Mouse (Mus musculus): ENCODE results near the gene Gna11. TPM values are rescaled to one million over a fixed set of nuclear protein-coding genes. Genes with fewer than 3 reads are reported as not detected.

Gene Gna11
- total RNA-seq, 2 experiments from 2014 or later: 111 to 118 TPM

DNA sequence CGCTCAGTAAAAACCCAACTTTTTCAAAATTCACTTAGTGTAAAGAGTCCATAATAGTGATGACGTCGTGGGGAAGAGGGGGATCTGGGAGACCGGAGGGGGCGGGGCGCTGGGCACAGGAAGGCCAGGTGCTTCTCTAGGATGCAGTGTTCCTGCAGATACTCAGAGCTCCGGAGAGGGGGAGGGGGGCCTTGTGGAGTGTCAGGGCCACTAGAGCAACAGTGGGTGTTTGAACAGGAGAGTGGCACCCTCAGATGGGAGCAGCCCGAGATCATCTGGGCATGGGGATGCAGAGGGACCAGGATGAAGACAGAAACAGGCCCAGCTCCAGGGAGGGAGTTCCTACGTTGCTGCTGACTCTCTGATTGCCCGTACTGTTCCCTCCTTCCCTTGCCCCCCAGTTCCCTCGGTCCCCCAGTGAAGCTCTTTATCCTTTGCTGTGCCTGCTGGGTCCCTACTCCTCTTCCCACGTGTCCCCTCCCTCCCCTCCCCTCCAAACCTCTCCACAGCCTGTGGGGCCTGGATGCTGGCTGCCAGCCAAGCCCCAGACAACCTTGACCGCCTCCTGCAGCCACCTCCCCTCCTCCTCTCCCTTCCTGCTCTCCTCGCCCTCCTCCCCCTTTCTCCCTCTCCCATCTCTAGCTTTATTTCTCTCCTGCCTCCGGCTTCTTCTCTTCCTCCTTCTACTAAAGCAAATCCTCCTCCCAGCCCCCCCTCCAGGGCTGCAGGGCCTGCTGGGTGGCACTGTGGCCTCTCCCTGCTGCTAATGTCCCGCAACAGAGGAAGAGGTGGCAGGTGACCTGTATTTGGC lies 23.6 kb upstream of the Gna11 start:
- no peak for DNase-seq (ENCODE audit: extremely low spot score in 1 of 2, low spot score in 2 of 2)
- intact Hi-C loops (cut with DNase I): no loop called here

DNA sequence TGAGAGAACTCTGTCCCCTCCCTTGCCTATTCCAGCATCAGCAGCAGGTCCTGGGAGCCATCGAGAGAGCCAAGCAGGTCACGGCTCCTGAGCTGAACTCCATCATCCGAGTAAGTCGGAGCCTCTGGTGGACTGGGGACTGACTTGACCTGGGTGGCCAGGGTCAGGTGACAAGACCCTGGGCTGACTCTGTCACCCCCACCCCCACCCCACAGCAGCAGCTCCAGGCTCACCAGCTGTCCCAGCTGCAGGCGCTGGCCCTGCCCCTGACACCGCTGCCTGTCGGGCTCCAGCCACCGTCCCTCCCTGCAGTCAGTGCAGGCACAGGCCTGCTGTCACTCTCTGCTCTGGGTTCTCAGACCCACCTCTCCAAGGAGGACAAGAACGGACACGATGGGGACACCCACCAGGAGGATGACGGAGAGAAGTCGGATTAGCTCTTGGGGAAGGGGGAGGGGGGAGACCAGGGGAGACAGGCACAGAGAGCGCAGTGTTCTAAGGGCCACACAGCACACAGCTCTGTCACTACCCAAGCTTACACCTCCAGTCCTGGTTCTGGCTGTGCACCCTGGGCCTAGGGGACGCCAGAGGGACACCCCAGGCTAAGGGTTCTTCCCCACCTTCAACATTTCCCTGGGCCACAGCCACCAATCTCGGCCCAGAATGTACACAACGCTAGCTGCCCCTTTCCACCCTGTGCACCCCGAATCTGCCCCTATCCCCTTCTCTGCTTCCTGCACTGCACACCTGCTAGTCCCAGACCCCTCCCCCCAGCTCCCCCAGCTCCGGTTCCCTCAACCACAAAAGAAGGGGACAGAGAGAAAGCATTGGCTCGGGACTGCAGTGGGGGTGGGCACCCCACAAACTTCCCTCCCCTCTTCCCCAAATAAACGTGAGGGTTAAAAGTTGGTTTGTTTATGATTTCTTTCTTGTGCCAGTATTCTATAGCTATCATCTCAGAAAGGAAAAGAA lies 20.6 kb upstream of the Gna11 start:
- intact Hi-C loops (cut with DNase I): no loop called here
- no peak for DNase-seq (ENCODE audit: extremely low spot score in 1 of 2, low spot score in 2 of 2)

DNA sequence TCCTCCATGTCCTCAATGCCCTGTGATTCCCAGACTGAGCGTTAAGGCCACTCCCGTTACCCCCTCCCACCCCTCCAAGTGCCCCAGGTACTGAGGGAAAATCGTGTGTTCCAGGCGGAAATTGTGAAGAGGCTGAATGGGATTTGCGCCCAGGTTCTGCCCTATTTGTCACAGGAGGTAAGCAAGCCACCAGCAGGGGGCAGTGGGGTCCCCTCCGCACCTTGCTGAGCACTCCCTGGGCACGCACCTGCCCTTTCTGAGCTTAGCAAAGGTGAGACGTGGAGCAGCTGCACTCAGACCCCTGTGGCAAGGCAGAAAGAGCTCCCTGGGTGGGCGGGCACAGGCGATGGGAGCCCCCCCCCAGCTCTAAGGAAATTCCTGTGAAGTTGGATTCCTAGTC lies 19.7 kb upstream of the Gna11 start:
- DNase-seq (ENCODE audit: extremely low spot score in 1 of 2, low spot score in 2 of 2): no peak
- intact Hi-C loops (cut with DNase I): no loop called here

GRCm38 (mm10) chr10:81564216-81564615 lies 19.2 kb upstream of the Gna11 start:
- DNase-seq (ENCODE audit: extremely low spot score in 1 of 2, low spot score in 2 of 2): no peak
- intact Hi-C loops (cut with DNase I): no loop called here

DNA sequence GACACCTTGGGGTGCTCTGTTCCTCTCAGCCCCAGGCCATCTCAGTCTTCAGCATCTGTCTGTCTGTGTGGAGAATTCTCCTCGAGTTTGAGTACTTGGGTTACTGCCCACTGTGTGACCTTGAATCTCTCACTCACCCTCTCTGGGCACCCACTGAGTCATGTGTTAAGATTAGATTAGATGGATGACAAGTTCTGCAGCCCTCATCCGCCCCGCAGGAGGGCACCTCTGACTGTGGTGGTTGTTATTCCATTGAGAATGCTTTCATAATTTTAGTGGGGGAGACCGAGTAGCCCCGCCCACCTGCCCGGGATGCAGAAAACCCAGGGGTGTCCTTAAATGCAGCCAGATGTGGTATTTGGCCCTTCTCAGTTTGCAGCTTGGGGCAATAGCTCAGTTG lies 18.5 kb upstream of the Gna11 start:
- intact Hi-C loops (cut with DNase I): no loop called here
- no peak for DNase-seq (ENCODE audit: extremely low spot score in 1 of 2, low spot score in 2 of 2)

DNA sequence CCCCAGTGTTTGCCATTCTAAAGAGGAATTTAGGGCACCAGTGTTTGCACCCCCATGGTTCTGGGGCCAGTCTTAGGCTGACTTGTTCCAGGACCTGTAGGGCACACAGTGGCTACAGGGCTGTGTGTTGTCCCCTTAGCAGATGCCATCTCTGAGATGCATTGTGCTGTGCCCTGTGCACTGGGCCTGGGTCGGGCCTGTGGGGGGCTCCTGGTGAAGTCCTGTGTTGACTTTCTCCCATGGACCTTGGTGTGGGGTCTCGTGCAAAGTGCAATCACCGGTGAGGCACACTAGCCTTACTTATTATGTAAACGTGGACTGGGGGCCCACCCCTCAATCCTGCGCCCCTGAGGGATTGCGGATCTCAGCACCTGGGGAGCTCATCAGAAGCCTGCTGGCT lies 17.4 kb upstream of the Gna11 start:
- no peak for DNase-seq (ENCODE audit: extremely low spot score in 1 of 2, low spot score in 2 of 2)
- intact Hi-C loops (cut with DNase I): no loop called here

DNA sequence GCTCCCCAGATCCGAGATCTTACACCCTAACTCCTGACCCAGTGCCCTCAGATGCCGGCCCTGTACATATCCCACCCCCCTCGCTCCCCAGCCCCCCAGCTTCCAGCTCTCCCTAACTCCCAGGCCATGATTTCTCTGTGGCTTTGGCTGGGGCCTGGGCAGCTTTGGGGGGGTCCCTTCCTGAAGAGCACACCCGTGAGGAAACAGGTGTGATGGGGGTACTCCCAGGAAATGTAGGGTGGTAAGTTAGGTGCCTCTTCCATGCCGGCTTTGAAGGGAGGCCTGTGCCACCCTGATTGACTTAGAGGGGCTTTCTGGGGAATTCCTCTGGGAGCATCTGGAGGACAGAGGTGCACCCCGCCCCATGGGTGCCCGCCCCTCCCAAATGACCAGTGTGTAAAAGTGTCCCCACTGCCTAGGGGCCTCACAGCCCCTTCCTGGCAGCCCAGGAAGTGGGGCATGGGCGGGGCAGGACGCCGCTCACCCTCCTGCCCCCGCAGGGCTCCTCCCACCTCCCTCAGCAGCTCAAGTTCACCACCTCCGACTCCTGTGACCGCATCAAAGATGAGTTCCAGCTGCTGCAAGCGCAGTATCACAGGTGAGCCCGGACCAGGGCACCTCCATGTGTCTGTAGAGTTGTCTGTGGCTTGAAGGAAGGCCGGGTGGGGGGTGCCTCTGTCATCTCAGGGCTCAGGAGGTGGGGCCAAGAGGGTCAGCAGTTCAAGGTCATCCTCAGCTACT lies 15.9 kb upstream of the Gna11 start:
- DNase-seq (ENCODE audit: extremely low spot score in 1 of 2, low spot score in 2 of 2): no peak
- intact Hi-C loops (cut with DNase I): no loop called here

DNA sequence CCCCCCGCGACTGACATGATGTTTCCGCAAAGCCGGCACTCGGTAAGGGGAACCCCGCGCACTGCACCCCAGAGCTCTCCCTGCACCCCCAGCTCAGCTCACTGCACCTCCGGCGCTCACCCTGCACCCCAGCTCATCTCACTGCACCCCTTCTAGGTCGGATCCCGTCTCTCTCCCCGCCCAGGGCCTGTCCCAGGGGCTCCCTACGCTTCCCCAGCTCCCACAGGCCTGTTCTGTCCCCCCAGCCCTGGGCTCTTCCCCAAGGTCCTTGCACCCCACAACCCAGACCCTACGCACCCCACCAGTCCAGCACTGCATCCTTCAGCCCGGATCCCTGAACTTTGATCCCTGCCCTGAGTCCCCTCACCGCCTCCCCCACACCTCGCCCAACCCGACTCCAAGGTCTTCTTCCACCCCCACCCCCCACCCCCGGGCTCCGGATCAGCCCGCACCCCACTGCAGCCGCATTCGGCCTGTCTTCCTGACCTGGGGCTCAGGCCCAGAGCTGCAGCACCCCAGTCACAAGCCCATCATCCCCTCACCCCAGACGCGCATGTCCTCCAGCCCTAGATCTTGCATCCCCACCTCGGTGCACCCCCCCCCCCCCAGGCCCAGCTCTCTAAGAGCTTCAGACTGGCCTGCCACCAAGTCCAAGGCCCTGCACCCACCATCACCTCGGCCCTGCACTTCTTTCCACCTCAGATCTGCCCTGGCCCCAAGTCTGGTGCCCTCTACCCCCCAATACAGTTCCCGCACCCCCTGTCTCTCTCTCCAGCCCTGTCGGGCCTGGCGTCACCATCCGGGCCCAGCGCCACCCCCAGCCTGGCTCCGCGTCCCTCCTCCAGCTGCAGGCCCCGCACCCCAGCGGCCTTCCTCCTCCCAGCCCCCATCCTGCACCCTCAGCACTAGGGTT lies 14.9 kb upstream of the Gna11 start:
- DNase-seq (ENCODE audit: extremely low spot score in 1 of 2, low spot score in 2 of 2): peak in 1 of 2 experiments; percentile 89
- intact Hi-C loops (cut with DNase I): loop anchor here (10.0 kb wide), 1 partner anchor 45 kb away; the partner anchor contains the start of genes BC025920 and Tle6

DNA sequence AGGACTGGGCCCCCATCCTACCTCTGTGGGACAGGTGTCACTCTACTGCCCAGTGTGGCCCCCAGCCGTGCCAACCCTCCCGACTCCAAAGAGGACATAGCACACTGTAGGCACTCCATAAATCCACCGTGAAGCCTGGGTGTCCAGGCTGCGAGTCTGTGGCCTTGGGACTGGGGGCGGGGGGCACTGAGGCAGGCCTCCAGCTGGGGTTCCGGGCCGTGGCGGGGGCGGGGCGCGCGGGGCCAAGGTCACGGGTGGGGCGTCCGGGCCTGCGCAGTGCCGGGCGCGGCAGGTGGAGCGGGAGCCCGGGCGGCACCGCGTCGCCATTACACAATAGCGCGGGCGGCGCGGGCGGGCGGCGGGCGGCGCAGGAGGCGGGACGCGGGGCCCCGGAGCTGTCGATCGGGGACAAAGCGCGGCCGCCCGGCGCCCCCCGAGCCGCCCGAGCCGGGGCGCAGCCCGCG lies 14.2 kb upstream of the Gna11 start, which contains the start of gene Aes:
Aes (plus strand) TSS at position 326 of the 464 bp plus-strand sequence.
- intact Hi-C loops (cut with DNase I): loop anchor here (10.0 kb wide), 1 partner anchor 46 kb away; the partner anchor contains the start of genes BC025920 and Tle6
- peak in 1 of 2 experiments; percentile 88 for DNase-seq (ENCODE audit: extremely low spot score in 1 of 2, low spot score in 2 of 2)

GRCm38 (mm10) chr10:81557491-81557890 lies 12.5 kb upstream of the Gna11 start:
- DNase-seq (ENCODE audit: extremely low spot score in 1 of 2, low spot score in 2 of 2): no peak
- intact Hi-C loops (cut with DNase I): loop anchor here (10.0 kb wide), 1 partner anchor 47 kb away; the partner anchor contains the start of genes BC025920 and Tle6

DNA sequence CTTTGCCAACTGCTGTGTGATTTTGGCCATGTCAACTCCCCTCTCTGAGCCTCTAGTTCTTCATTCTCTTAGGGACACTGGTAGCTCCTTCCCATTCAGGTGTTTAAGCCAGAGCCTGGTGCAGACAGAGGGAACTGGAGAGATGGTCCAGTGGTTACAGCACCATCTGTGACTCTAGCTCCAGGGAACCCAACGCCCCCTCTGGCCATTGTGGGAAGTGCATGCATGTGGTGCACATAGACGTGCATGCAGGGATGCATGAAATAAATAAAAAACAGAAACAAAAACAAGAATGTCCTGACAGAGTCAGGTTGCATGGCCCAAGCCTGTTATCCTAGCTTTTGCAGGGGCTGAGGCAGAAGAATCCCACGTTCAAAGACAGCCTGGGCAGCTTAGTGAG lies 11.3 kb upstream of the Gna11 start:
- no peak for DNase-seq (ENCODE audit: extremely low spot score in 1 of 2, low spot score in 2 of 2)
- intact Hi-C loops (cut with DNase I): loop anchor here (10.0 kb wide), 1 partner anchor 49 kb away; the partner anchor contains the start of genes BC025920 and Tle6

DNA sequence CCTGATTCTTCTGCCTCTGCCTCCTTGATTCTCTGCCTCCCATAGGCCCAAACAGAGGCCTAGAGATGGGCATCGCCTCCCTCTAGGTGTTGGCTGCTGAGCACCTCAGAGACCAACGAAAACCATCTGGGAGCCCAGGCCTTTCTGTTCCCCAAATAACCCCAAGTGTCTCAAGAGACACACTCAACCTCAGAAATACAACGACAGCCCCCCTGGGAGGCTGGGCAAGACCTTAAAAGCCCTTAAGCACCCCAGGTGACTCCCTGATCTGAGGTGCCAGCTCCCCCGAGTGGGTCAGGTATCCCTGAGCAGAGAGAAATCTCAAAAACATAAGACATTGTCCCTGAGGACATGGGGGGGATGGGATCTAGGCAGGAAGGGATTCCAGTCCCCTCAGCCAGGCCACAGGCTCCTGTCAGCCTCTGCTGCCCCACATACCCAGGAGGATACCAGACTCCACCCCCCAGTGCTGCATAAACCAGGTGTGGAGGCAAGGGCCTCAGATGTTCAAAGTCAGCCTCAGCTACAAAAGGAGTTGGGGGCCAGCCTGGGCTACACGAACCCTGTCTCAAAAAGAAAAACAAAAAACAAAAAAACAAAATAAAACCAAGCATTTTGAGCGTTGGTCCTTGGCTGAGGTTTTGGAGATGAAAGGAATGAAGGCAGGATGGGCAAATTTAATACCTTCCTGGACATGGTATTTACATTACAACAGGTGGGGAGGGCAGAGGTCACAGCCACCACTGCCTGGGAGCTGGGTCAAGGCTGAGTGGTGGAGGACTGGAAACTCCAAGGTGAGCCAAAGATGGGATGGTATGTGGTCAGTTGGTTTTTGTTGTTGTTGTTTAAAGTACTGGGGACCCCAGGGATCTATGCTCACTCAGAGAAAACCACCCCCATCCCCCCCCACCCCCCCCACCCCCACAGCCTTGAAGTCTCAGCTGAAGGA lies 9.1 kb upstream of the Gna11 start:
- intact Hi-C loops (cut with DNase I): loop anchor here (10.0 kb wide), 1 partner anchor 51 kb away; the partner anchor contains the start of genes BC025920 and Tle6
- DNase-seq (ENCODE audit: extremely low spot score in 1 of 2, low spot score in 2 of 2): no peak

DNA sequence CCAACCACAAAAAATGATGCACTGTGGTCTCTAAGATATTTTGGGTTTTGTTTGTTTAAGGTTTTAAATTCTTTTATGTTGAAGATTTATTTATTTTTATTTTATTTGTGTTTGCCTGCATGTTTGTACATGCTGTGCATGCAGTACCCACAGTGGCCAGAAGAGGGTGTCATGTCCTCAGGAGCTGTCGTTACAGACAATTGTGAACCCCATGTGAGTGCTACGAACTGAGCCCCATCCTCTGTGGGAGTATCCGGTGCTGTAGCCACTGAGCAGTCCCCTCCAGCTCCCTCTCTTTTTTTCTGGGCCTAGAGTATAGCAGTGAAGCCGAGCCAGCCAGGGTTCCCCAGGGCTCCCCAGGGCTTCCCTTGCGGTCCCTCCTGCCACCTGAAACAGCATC lies 8.2 kb upstream of the Gna11 start:
- intact Hi-C loops (cut with DNase I): loop anchor here (10.0 kb wide), 1 partner anchor 52 kb away; the partner anchor contains the start of genes BC025920 and Tle6
- DNase-seq (ENCODE audit: extremely low spot score in 1 of 2, low spot score in 2 of 2): no peak

DNA sequence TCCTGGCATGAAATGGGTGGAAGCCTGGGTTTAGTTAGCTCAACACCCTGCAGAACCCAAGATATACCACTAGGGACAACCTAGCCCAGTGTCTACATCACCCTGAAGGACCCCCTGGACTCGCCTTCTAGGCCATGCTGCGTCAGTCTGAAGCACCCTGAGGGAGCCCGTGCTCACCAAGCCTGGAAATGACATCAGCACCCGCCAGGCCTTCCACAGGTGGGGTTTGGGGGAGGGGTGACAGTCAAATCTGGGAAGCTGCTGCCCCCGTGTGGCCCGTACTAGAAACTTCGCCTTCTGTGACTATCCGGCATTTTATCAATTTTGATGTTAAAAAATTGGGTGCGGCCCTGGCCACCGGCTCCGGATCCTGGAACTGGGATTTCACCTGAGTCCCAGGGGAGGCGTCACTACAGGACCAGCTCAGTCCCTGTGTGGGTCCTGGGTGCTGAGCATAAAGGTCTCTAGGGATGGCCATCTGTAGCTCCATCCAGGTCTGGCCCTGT lies 6.7 kb upstream of the Gna11 start:
- DNase-seq (ENCODE audit: extremely low spot score in 1 of 2, low spot score in 2 of 2): peak; percentile 86 to 92
- intact Hi-C loops (cut with DNase I): loop anchor here (10.0 kb wide), 1 partner anchor 53 kb away; the partner anchor contains the start of genes BC025920 and Tle6

DNA sequence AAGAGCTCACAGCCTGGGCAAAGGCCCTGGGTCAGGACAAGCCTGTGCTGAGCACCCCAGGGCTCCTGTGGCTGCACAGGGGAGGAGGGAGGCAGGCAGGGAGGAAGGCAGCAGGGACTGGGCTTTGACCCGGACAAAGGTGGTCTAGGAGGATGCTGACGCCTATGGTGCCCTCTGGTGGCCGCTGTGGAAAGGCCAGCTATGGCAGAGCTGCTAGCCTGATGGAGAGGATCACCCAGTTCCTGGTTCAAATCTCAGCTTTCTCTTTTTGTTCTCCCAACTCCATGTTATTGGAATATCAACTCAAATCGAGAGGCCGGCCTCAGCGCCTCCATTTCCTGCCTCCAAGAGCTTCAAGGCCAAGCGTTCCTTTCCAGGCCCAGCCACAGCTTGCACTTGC lies 5.3 kb upstream of the Gna11 start:
- intact Hi-C loops (cut with DNase I): loop anchor here (10.0 kb wide), 1 partner anchor 55 kb away; the partner anchor contains the start of genes BC025920 and Tle6
- peak in 1 of 2 experiments; percentile 74 for DNase-seq (ENCODE audit: extremely low spot score in 1 of 2, low spot score in 2 of 2)

- intact Hi-C loops (cut with DNase I): no loop called here
- DNase-seq (ENCODE audit: extremely low spot score in 1 of 2, low spot score in 2 of 2): no peak
Measured at GRCm38 (mm10) chr10:81548944-81549343, 4.0 kb upstream of the Gna11 start.
